Mouse (Mus musculus): ENCODE results near the gene Hopx.

Hopx gene

DNA sequence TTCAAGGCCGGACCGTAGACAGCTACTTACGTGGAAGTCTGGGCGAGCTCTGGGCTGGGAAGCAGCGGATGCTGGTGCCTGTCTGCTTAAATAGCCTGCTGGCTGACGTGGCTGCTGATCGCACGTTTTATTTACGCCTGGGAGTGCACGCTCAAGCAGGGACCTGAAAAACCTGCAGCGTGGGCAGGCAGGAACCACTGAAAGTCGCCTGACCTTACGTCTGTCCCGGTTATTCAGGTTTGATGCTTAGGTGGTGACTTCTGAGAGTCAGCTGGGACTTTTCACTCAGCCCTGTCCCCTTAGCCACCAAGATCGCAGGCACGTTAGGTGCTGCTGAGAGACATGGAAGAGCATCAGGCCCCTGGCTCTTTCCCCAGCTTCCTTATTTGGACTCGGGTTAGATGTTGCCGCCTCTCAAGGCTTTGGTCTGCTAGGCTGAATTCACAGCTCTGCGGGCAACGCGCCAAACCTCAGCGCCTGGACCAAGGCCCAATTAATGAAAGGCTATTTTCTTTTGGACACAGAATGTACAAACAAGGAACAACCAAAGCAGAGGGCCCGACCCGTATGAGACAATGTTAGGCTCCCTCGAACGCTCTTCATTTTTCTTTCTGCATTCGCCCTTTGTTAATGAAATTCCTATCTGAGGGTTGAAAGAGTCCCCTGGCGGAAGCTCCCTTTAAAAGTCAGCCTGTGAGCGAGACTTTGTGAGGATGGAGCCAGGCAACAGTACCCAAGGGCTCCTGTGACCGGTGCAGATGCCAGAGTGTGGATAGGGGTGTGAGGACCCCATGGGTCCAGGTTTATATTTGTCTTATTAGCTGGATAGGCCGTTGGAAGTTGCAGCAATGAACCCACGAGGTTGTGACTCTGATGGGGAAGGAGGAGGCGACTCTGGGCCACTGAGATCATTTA, at the start of gene Hopx:
Gene Hopx, minus strand, starts transcription at position 305 of the 915 bp plus-strand sequence.
- DNase-seq (ENCODE audit: low spot score in 2 of 2), result no peak

- no peak for DNase-seq (ENCODE audit: low spot score in 2 of 2)
Measured at GRCm38 (mm10) chr5:77163597-77163996, 48.7 kb upstream of the Hopx start.

- DNase-seq (ENCODE audit: low spot score in 2 of 2), result no peak
Measured at GRCm38 (mm10) chr5:77162566-77162965, 47.6 kb upstream of the Hopx start.

DNA sequence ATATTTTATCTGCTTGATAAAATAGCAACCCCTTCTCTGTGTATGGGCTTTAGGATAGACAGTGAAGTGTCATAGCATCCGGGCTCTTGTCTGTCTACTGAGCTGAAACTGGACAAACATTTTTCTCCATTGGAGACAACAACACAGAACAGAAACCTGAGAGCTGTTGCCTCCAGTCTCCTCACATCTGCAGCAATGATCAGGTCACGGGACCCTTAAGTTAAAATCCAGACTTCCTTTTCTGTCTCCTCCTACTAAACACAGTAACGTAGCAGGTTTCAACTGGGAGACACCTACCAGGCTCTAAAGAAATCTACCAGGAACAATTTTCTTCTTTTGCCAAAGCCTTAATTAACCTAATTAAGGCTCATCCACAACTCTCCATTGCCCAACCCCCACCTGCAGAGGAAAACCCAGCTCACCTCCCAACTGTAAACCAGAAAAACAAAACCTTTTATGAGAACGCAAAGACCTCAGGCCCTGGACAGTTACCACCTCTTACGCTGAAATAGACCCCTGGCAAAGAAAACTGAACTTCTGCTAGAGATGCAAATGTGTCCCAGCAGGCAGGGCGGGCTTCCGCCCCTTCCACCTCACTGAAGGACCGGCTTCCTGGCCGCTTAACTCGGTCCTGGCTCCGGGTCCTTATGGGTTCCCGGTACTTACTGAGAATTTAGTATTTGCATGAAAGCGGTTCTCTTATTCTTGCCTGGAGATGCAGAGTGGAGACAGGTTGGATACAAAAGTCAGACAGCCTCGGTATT, 43.0 kb upstream of the Hopx start:
- no peak for DNase-seq (ENCODE audit: low spot score in 2 of 2)

GRCm38 (mm10) chr5:77156938-77157337, 42.0 kb upstream of the Hopx start:
- DNase-seq (ENCODE audit: low spot score in 2 of 2), result no peak

DNA sequence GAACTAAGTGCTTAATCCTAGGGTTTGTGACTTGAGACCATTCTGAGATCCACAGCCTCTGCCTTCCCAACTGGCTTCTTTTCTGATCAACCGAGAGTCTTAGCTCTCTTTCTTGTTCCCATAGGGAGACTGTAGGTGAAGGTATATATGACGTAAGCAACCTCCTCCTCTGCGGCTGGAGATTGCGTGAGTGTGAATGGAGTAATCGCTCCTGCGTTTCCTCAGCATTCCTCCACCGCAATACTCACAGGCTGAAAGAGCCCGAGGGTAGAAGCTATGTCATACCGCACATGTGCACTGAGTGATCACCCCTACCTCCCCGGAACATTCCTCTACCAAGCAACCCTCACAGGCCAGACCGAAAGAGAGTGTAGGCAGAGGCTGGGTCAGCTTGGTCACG, 40.6 kb upstream of the Hopx start:
- no peak for DNase-seq (ENCODE audit: low spot score in 2 of 2)

GRCm38 (mm10) chr5:77154812-77155211, 39.9 kb upstream of the Hopx start:
- DNase-seq (ENCODE audit: low spot score in 2 of 2), result no peak

DNA sequence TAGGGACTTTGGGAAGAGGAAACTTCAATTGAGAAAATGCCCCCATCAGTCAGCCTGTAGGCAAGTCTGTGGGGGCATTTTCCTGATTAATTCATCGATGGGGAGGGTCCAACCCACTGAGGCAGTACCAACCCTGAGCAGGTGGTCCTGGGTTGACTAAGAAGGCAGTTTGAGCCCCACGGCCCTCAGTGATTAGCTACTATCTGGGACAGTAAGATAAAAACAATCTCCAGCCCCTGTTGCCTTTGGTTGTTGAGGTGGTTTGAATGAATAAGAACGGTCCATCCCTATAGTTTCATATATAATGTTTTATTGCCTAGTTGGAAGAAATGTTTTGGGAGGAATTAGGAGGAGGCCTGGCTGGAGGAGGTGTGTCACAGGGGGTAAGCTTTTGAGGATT, 36.8 kb upstream of the Hopx start:
- DNase-seq (ENCODE audit: low spot score in 2 of 2), result no peak

GRCm38 (mm10) chr5:77151075-77151474, 36.2 kb upstream of the Hopx start:
- DNase-seq (ENCODE audit: low spot score in 2 of 2), result no peak

- no peak for DNase-seq (ENCODE audit: low spot score in 2 of 2)
Measured at GRCm38 (mm10) chr5:77148021-77148621, 33.2 kb upstream of the Hopx start.

GRCm38 (mm10) chr5:77146459-77147170, 31.7 kb upstream of the Hopx start:
- DNase-seq (ENCODE audit: low spot score in 2 of 2), result no peak

DNA sequence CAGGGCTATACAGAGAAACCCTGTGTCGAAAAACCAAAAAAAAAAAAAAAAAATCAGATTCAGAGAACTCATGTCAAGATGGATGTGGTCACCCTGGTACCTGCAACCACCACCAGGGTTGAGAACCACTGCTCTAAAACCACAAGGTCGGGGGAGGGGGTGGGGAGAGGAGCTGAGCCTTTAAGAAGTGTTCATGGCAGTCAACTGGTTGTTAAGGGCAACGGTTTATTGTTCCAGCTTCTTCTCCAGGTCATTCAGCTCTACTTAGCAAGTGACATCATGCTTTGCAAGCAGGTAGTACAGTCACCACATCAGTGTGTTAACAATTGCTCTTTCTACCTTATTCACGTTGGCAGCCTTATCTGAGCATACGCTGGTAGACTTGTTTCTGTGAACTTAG, 29.7 kb upstream of the Hopx start:
- DNase-seq (ENCODE audit: low spot score in 2 of 2), result no peak

- no peak for DNase-seq (ENCODE audit: low spot score in 2 of 2)
Measured at GRCm38 (mm10) chr5:77143076-77143475, 28.2 kb upstream of the Hopx start.

GRCm38 (mm10) chr5:77141336-77141735, 26.4 kb upstream of the Hopx start:
- no peak for DNase-seq (ENCODE audit: low spot score in 2 of 2)

- no peak for DNase-seq (ENCODE audit: low spot score in 2 of 2)
Measured at GRCm38 (mm10) chr5:77140861-77141260, 25.9 kb upstream of the Hopx start.

DNA sequence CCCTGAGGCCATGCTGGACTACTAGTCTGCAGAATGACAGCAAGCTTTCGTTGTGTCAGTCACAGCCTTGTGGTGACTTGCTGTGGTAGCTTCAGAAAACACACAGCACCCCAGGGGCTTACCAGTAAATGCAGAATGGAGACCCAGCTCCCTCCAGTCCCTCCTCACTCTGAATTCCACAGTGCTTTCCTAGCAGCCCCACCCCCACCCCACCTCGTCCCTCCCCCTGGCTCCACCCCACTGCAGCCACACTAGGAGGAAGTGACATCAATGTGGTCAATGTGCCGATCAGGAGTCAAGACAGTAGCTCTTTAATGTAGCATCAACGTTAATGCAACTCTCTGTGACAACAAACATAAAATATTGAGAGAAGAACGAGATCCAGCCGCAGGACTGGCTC, 25.2 kb upstream of the Hopx start:
- DNase-seq (ENCODE audit: low spot score in 2 of 2), result no peak

GRCm38 (mm10) chr5:77137701-77138265, 22.9 kb upstream of the Hopx start:
- DNase-seq (ENCODE audit: low spot score in 2 of 2), result no peak

- no peak for DNase-seq (ENCODE audit: low spot score in 2 of 2)
Measured at GRCm38 (mm10) chr5:77136684-77137224, 21.8 kb upstream of the Hopx start.

DNA sequence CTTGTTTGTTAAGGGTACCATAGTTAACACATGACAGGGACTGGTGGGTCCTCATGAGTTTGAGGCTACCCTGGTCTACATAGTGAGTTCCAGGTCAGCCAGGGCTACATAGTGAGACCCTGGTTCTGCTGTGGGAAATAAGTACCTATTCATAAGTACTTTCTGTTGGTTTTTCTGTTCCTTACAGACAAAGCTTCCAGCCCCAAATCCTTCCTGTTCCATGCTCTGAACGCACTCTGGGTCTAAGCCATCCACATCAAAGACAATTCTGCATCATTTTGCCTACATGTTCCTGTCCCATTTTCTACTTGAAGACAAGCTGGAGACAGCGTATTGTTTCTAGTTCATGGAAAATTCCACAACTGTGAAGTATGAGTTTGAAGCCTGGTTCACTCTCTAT, 20.0 kb upstream of the Hopx start:
- DNase-seq (ENCODE audit: low spot score in 2 of 2), result no peak

GRCm38 (mm10) chr5:77134465-77134864, 19.5 kb upstream of the Hopx start:
- no peak for DNase-seq (ENCODE audit: low spot score in 2 of 2)

DNA sequence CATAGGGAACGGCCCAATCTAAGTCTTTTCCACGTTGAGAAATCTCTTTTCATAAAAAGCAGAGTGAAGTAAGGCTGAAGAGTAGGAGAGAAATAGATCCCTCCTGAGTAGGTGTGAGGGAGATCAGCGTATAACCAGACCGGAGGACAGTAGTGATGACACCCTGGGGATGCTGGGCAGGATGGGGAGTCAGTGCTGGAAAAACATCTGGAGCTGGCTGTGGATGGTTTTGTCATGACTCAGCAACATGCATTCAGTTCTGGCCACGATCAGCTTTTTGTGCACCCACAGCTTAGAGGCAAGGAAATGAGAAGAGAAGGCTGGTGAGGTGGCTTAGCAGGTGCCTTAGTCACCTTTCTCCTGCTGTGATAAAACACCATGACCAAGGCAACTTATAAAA, 19.0 kb upstream of the Hopx start:
- no peak for DNase-seq (ENCODE audit: low spot score in 2 of 2)
